Comparison of ENCODE assay signal across 10 mouse cellular contexts in the genomic region with DNA sequence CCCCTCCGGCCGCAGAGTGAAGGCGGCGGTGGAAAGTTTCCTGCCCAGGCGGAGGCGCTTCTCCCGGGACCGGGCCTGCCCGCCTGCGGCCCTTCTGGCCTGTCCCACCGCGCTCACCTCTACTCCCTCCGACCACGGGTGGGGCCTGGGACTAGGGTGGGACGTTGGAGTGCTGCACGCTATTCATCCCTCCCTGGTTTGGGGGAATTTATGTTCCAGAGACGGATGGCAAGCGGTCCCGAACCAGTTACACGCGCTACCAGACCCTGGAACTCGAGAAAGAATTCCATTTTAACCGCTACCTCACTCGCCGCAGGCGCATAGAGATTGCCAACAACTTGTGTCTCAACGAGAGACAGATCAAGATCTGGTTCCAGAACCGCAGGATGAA. TPM values are rescaled to one million over a fixed set of nuclear protein-coding genes. Genes with fewer than 3 reads are reported as not detected.
DNase-seq lines count a peak whose midpoint lies in the region; ATAC-seq and TF ChIP-seq lines count a peak whose summit lies in the region.
"Had no signal": no experiment of that assay in that cellular context is flagged by ENCODE, and none has a peak within 500 bp of the region (broad histone marks: within the 10 kb centered on the region; RNA-seq: fewer than 3 reads in every experiment).

No protein-coding gene starts in this region.

- H3K27me3 ChIP-seq in forebrain, embryonic 11.5 days (ENCODE audit: control insufficient read depth, insufficient read depth, low read length) = peaks cover 99% of the 10 kb centered on the region
- H3K27me3 ChIP-seq in forebrain, embryonic 14.5 days (replicated peaks; ENCODE audit: control insufficient read depth, insufficient read depth, low read length) = peaks cover 96% of the 10 kb centered on the region
- peaks cover 95% of the 10 kb centered on the region for H3K27me3 ChIP-seq in lung, postnatal 0 days (replicated peaks; ENCODE audit: insufficient read depth, low read length)
- peaks cover 92% of the 10 kb centered on the region for H3K27me3 ChIP-seq in intestine, postnatal 0 days (replicated peaks; ENCODE audit: control insufficient read depth, insufficient read depth, low read length)
- H3K27me3 ChIP-seq in stomach, embryonic 14.5 days (ENCODE audit: control insufficient read depth, insufficient read depth, low read length) = peaks cover 21% of the 10 kb centered on the region

- TF ChIP-seq CTCF in lung, postnatal 0 days (IDR thresholded peaks at IDR 0.05) = no peak
- TF ChIP-seq CTCF in intestine, postnatal 0 days (IDR thresholded peaks at IDR 0.05; ENCODE audit: low read depth) = no peak

- H3K36me3 ChIP-seq in forebrain, embryonic 11.5 days (ENCODE audit: control insufficient read depth, insufficient read depth, low read length) = no peaks in the 10 kb centered on the region
- no peaks in the 10 kb centered on the region for H3K36me3 ChIP-seq in forebrain, embryonic 14.5 days (ENCODE audit: control insufficient read depth, insufficient read depth, low read length)
- no peaks in the 10 kb centered on the region for H3K36me3 ChIP-seq in lung, postnatal 0 days (ENCODE audit: insufficient read depth, low read length)
- H3K36me3 ChIP-seq in intestine, postnatal 0 days (ENCODE audit: control insufficient read depth, insufficient read depth) = no peaks in the 10 kb centered on the region
- no peaks in the 10 kb centered on the region for H3K36me3 ChIP-seq in stomach, embryonic 14.5 days (ENCODE audit: control insufficient read depth, insufficient read depth, low read length)

- H3K4me1 ChIP-seq in forebrain, embryonic 11.5 days (replicated peaks; ENCODE audit: control insufficient read depth, insufficient read depth, low read length) = no peaks in the 10 kb centered on the region
- H3K4me1 ChIP-seq in forebrain, embryonic 14.5 days (ENCODE audit: control insufficient read depth, insufficient read depth, low read length) = no peaks in the 10 kb centered on the region
- no peaks in the 10 kb centered on the region for H3K4me1 ChIP-seq in lung, postnatal 0 days (ENCODE audit: insufficient read depth, low read depth, low read length)
- H3K4me1 ChIP-seq in intestine, postnatal 0 days (replicated peaks; ENCODE audit: control insufficient read depth, insufficient read depth, low read length) = no peaks in the 10 kb centered on the region
- peaks cover 6% of the 10 kb centered on the region; the same call in 1 of the 2 replicates for H3K4me1 ChIP-seq in stomach, embryonic 14.5 days (ENCODE audit: control insufficient read depth, insufficient read depth, low read length)

- H3K4me3 ChIP-seq in forebrain, embryonic 11.5 days (ENCODE audit: low read depth, low read length) = no peak overlapping the region
- no peak overlapping the region for H3K4me3 ChIP-seq in forebrain, embryonic 14.5 days (ENCODE audit: low read depth, low read length)
- no peak overlapping the region for H3K4me3 ChIP-seq in lung, postnatal 0 days (ENCODE audit: low read depth, low read length)
- peak overlapping the region; percentile 40 for H3K4me3 ChIP-seq in intestine, postnatal 0 days (ENCODE audit: low read depth, low read length)
- peak overlapping the region; percentile 32 for H3K4me3 ChIP-seq in stomach, embryonic 14.5 days (ENCODE audit: low read depth, low read length)

- 1% methylated on average over 26 of the region's 28 CpGs for WGBS in forebrain, embryonic 11.5 days
- WGBS in forebrain, embryonic 14.5 days = under 1% methylated on average over 24 of the region's 28 CpGs
- WGBS in lung, postnatal 0 days = 2% methylated on average over 23 of the region's 28 CpGs
- WGBS in intestine, postnatal 0 days = 2% methylated on average over 27 of the region's 28 CpGs
- WGBS in stomach, embryonic 14.5 days = 2% methylated on average over 28 of the region's 28 CpGs

- no peak overlapping the region for H3K4me2 ChIP-seq in forebrain, embryonic 11.5 days (ENCODE audit: low read depth, low read length, severe bottlenecking)
- no peak overlapping the region for H3K4me2 ChIP-seq in forebrain, embryonic 14.5 days (ENCODE audit: low read length)
- H3K4me2 ChIP-seq in lung, postnatal 0 days (replicated peaks; ENCODE audit: low read depth, low read length) = 0 out of 2 replicates have a peak overlapping the region, but pooled peaks have one; percentile 1
- H3K4me2 ChIP-seq in intestine, postnatal 0 days (replicated peaks; ENCODE audit: low read depth) = peak overlapping the region; percentile 61
- peak overlapping the region; percentile 45 for H3K4me2 ChIP-seq in stomach, embryonic 14.5 days (replicated peaks; ENCODE audit: low read depth, low read length)

- no peak for TF ChIP-seq EP300 in lung, postnatal 0 days (IDR thresholded peaks at IDR 0.05)

- DNase-seq in forebrain, embryonic 11.5 days (ENCODE audit: low spot score) = peak; percentile 60
- no peak for DNase-seq in forebrain, embryonic 14.5 days (ENCODE audit: low spot score)
- no peak for DNase-seq in lung, postnatal 0 days (ENCODE audit: low spot score)
- DNase-seq in lung, postnatal 4 days = no peak
- DNase-seq in spleen, adult 18-20 months = no peak
- no peak for DNase-seq in urinary bladder, postnatal 25 days (ENCODE audit: low spot score)
- DNase-seq: midbrain, embryonic 14.5 days; right cerebral cortex, postnatal 14 days had no signal

- H3K9ac ChIP-seq in forebrain, embryonic 11.5 days (ENCODE audit: low read length) = no peak overlapping the region
- no peak overlapping the region for H3K9ac ChIP-seq in forebrain, embryonic 14.5 days (ENCODE audit: low read length)
- H3K9ac ChIP-seq in lung, postnatal 0 days (replicated peaks; ENCODE audit: low read depth) = no peak overlapping the region
- peak overlapping the region; percentile 45; the same call in 1 of the 2 replicates for H3K9ac ChIP-seq in intestine, postnatal 0 days (ENCODE audit: low read depth, low read length)
- H3K9ac ChIP-seq in stomach, embryonic 14.5 days (replicated peaks; ENCODE audit: low read depth, low read length) = peak overlapping the region; percentile 65

- ATAC-seq in forebrain, embryonic 11.5 days (replicated peaks; ENCODE audit: low FRiP score) = no peak
- ATAC-seq in forebrain, embryonic 14.5 days = no peak
- ATAC-seq in lung, postnatal 0 days = no peak
- ATAC-seq in intestine, postnatal 0 days = 0 out of 2 replicates have a peak, but pooled peaks have one; percentile 14
- ATAC-seq in stomach, embryonic 14.5 days (ENCODE audit: insufficient number of reproducible peaks, insufficient read depth, low FRiP score, low read depth) = no peak

- no peaks in the 10 kb centered on the region for H3K9me3 ChIP-seq in forebrain, embryonic 11.5 days (ENCODE audit: control insufficient read depth, low read length)
- no peaks in the 10 kb centered on the region for H3K9me3 ChIP-seq in forebrain, embryonic 14.5 days (replicated peaks; ENCODE audit: control insufficient read depth, low read length)
- no peaks in the 10 kb centered on the region for H3K9me3 ChIP-seq in lung, postnatal 0 days (ENCODE audit: low read length)
- H3K9me3 ChIP-seq in intestine, postnatal 0 days (ENCODE audit: control insufficient read depth) = no peaks in the 10 kb centered on the region
- no peaks in the 10 kb centered on the region for H3K9me3 ChIP-seq in stomach, embryonic 14.5 days (ENCODE audit: control insufficient read depth, low read depth, low read length)

- H3K27ac ChIP-seq in forebrain, embryonic 11.5 days (ENCODE audit: low read depth, low read length) = no peak overlapping the region
- H3K27ac ChIP-seq in forebrain, embryonic 14.5 days (ENCODE audit: low read depth, low read length) = no peak overlapping the region
- H3K27ac ChIP-seq in lung, postnatal 0 days (ENCODE audit: low read length) = no peak overlapping the region
- H3K27ac ChIP-seq in intestine, postnatal 0 days (ENCODE audit: low read depth, low read length) = no peak overlapping the region
- peak overlapping the region; percentile 89 for H3K27ac ChIP-seq in stomach, embryonic 14.5 days (ENCODE audit: low read length)

RNA-seq across cellular contexts. Expression of a gene that starts 3.7 kb away (rescaled TPM):
- polyA plus RNA-seq in forebrain, embryonic 11.5 days (2014; fragmentation: Nextera tagmentation; extraction: Ambion mirVana) = not detected in 2 replicates
- not detected in 2 replicates for polyA plus RNA-seq in forebrain, embryonic 14.5 days (2014; fragmentation: Nextera tagmentation; extraction: Ambion mirVana)
- polyA plus RNA-seq in lung, postnatal 0 days (2015; fragmentation: Nextera tagmentation; extraction: Ambion mirVana) = 0.21 and 0.23 TPM in 2 replicates
- polyA plus RNA-seq in intestine, postnatal 0 days (2015; fragmentation: Nextera tagmentation; extraction: Ambion mirVana) = 4.8 and 5.2 TPM in 2 replicates
- polyA plus RNA-seq in stomach, embryonic 14.5 days (2014; fragmentation: Nextera tagmentation; extraction: Ambion mirVana) = 23.4 and 26.5 TPM in 2 replicates
- polyA plus RNA-seq: midbrain, embryonic 14.5 days had no signal

RNA-seq across cellular contexts. Expression of a gene that starts 16.9 kb away (rescaled TPM):
- polyA plus RNA-seq in forebrain, embryonic 11.5 days (2014; fragmentation: Nextera tagmentation; extraction: Ambion mirVana) = not detected in 2 replicates
- not detected in 2 replicates for polyA plus RNA-seq in forebrain, embryonic 14.5 days (2014; fragmentation: Nextera tagmentation; extraction: Ambion mirVana)
- polyA plus RNA-seq in lung, postnatal 0 days (2015; fragmentation: Nextera tagmentation; extraction: Ambion mirVana) = not detected in 2 replicates
- polyA plus RNA-seq in intestine, postnatal 0 days (2015; fragmentation: Nextera tagmentation; extraction: Ambion mirVana) = 3.0 and 3.5 TPM in 2 replicates
- polyA plus RNA-seq in stomach, embryonic 14.5 days (2014; fragmentation: Nextera tagmentation; extraction: Ambion mirVana) = 4.8 and 5.5 TPM in 2 replicates
- polyA plus RNA-seq: midbrain, embryonic 14.5 days had no signal

RNA-seq across cellular contexts. Expression of a gene that starts 24.6 kb away (rescaled TPM):
- not detected in 2 replicates for polyA plus RNA-seq in forebrain, embryonic 11.5 days (2014; fragmentation: Nextera tagmentation; extraction: Ambion mirVana)
- polyA plus RNA-seq in forebrain, embryonic 14.5 days (2014; fragmentation: Nextera tagmentation; extraction: Ambion mirVana) = not detected in 2 replicates
- polyA plus RNA-seq in lung, postnatal 0 days (2015; fragmentation: Nextera tagmentation; extraction: Ambion mirVana) = not detected in 2 replicates
- polyA plus RNA-seq in intestine, postnatal 0 days (2015; fragmentation: Nextera tagmentation; extraction: Ambion mirVana) = 3.5 and 4.6 TPM in 2 replicates
- polyA plus RNA-seq in stomach, embryonic 14.5 days (2014; fragmentation: Nextera tagmentation; extraction: Ambion mirVana) = 1.0 and 1.1 TPM in 2 replicates
- polyA plus RNA-seq: midbrain, embryonic 14.5 days had no signal

RNA-seq across cellular contexts. Expression of a gene that starts 38.8 kb away (rescaled TPM):
- polyA plus RNA-seq in forebrain, embryonic 11.5 days (2014; fragmentation: Nextera tagmentation; extraction: Ambion mirVana) = not detected in 2 replicates
- not detected in 2 replicates for polyA plus RNA-seq in forebrain, embryonic 14.5 days (2014; fragmentation: Nextera tagmentation; extraction: Ambion mirVana)
- polyA plus RNA-seq in lung, postnatal 0 days (2015; fragmentation: Nextera tagmentation; extraction: Ambion mirVana) = not detected in 2 replicates
- 0.43 and 0.58 TPM in 2 replicates for polyA plus RNA-seq in intestine, postnatal 0 days (2015; fragmentation: Nextera tagmentation; extraction: Ambion mirVana)
- not detected in 2 replicates for polyA plus RNA-seq in stomach, embryonic 14.5 days (2014; fragmentation: Nextera tagmentation; extraction: Ambion mirVana)
- polyA plus RNA-seq: midbrain, embryonic 14.5 days had no signal

RNA-seq across cellular contexts. Expression of a gene that starts 47.8 kb away (rescaled TPM):
- not detected in 2 replicates for polyA plus RNA-seq in forebrain, embryonic 11.5 days (2014; fragmentation: Nextera tagmentation; extraction: Ambion mirVana)
- not detected in 2 replicates for polyA plus RNA-seq in forebrain, embryonic 14.5 days (2014; fragmentation: Nextera tagmentation; extraction: Ambion mirVana)
- polyA plus RNA-seq in lung, postnatal 0 days (2015; fragmentation: Nextera tagmentation; extraction: Ambion mirVana) = 0.23 TPM in 1 of 2 replicates, not detected in the other
- 3.4 and 3.9 TPM in 2 replicates for polyA plus RNA-seq in intestine, postnatal 0 days (2015; fragmentation: Nextera tagmentation; extraction: Ambion mirVana)
- polyA plus RNA-seq in stomach, embryonic 14.5 days (2014; fragmentation: Nextera tagmentation; extraction: Ambion mirVana) = 20.3 and 20.9 TPM in 2 replicates

Comparison
In these comparisons a context has a peak if more than half of its experiments do, and no peak if none do; other contexts are left out.
1. H3K4me2 ChIP-seq: peak in lung, postnatal 0 days (single experiment), intestine, postnatal 0 days (single experiment) and stomach, embryonic 14.5 days (single experiment); none in forebrain, embryonic 11.5 days (single experiment) and forebrain, embryonic 14.5 days (single experiment).
2. H3K4me3 ChIP-seq: peak in intestine, postnatal 0 days (single experiment) and stomach, embryonic 14.5 days (single experiment); none in forebrain, embryonic 11.5 days (single experiment), forebrain, embryonic 14.5 days (single experiment) and lung, postnatal 0 days (single experiment).
3. H3K9ac ChIP-seq: peak in intestine, postnatal 0 days (single experiment) and stomach, embryonic 14.5 days (single experiment); none in forebrain, embryonic 11.5 days (single experiment), forebrain, embryonic 14.5 days (single experiment) and lung, postnatal 0 days (single experiment).